Mouse (Mus musculus) testis, adult 2 months (tissue): ENCODE data around the gene Mical3. TPM values are rescaled to one million over a fixed set of nuclear protein-coding genes. Genes with fewer than 3 reads are reported as not detected.

ENCODE experiments used
- H3K27ac ChIP-seq: fragments of 200-500 bp; 2 replicates; pipeline ENCODE4 v1.5.1; 2012; ENCODE audit warnings: low read depth, low read length; ENCODE audit not compliant: control insufficient read depth, insufficient read depth
- H3K27me3 ChIP-seq: fragments of 200-500 bp; 2 replicates; pipeline ENCODE4 v1.6.1; 2012; ENCODE audit warnings: mild to moderate bottlenecking, low read length, moderate library complexity; ENCODE audit not compliant: control insufficient read depth, insufficient read depth
- H3K36me3 ChIP-seq: fragments of 200-500 bp; 2 replicates; pipeline ENCODE4 v1.6.1; 2012; ENCODE audit warnings: mild to moderate bottlenecking, low read length; ENCODE audit not compliant: control insufficient read depth, insufficient read depth
- H3K4me1 ChIP-seq: fragments of 200-500 bp; 2 replicates; pipeline ENCODE4 v1.6.1; 2012; ENCODE audit warnings: low read length; ENCODE audit not compliant: control insufficient read depth, insufficient read depth
- H3K4me3 ChIP-seq: fragments of 200-500 bp; 2 replicates; pipeline ENCODE4 v1.5.1; 2012; ENCODE audit warnings: low read depth, mild to moderate bottlenecking, low read length, moderate library complexity, mixed read lengths; ENCODE audit not compliant: control insufficient read depth
- CTCF ChIP-seq: fragments of 200-500 bp; IDR thresholded peaks from 2 replicates; pipeline ENCODE4 v1.5.1; 2012; ENCODE audit warnings: low read depth, mild to moderate bottlenecking, inconsistent platforms, low read length, moderate library complexity; ENCODE audit not compliant: control insufficient read depth, insufficient read depth, insufficient replicate concordance
- POLR2A ChIP-seq: fragments of 200-500 bp; IDR thresholded peaks from 2 replicates; pipeline ENCODE4 v1.6.1; 2012; ENCODE audit warnings: low read depth, mild to moderate bottlenecking, inconsistent platforms, low read length, moderate library complexity; ENCODE audit not compliant: control insufficient read depth
- polyA plus RNA-seq: library from polyadenylated mRNA; depleted of rRNA; stranded (reverse); fragments of >200 nt; gene quantifications from 2 replicates; pipeline ENCODE4 v1.2.3, GENCODE M21; 2012

Mical3 gene
- polyA plus RNA-seq, 1 experiment = 199 TPM

DNA sequence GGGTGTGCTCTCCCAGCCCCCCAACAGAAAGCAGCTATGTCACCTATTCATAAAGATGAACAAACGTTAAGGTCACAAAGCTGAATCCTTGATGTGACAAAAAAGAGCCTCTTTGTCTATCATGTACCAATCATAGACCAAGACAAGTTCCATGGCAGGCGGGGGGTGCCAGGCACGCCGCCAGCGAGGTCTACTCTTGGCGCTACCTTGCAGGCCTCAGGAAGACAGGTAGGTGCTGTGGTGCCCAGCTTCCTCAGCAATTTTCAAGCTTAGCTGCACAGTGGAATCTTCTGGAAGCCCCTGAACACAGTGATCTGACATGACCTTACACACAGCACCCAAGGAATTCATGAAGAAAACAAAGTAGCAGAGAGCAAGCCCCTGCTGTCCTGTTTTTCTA, 224.3 kb downstream of the Mical3 start:
- Histone ChIP-seq H3K4me1 (no peaks in the 10 kb centered on the region), H3K36me3 (no peaks in the 10 kb centered on the region), H3K4me3 (no peak overlapping the region), H3K27ac (no peak overlapping the region), H3K27me3 (no peaks in the 10 kb centered on the region)
- TF ChIP-seq CTCF (no peak), POLR2A (no peak)

GRCm38 (mm10) chr6:120905111-120905510, 225.7 kb downstream of the Mical3 start:
- Histone ChIP-seq H3K27ac (no peak overlapping the region), H3K27me3 (no peaks in the 10 kb centered on the region), H3K4me3 (no peak overlapping the region), H3K36me3 (no peaks in the 10 kb centered on the region), H3K4me1 (no peaks in the 10 kb centered on the region)
- TF ChIP-seq CTCF (no peak), POLR2A (no peak)

GRCm38 (mm10) chr6:120903961-120904360, 226.8 kb downstream of the Mical3 start:
- Histone ChIP-seq H3K27me3 (no peaks in the 10 kb centered on the region), H3K4me3 (no peak overlapping the region), H3K27ac (no peak overlapping the region), H3K4me1 (no peaks in the 10 kb centered on the region), H3K36me3 (no peaks in the 10 kb centered on the region)
- TF ChIP-seq POLR2A (no peak), CTCF (no peak)

GRCm38 (mm10) chr6:120903450-120903912, 227.3 kb downstream of the Mical3 start:
- Histone ChIP-seq H3K4me1 (no peaks in the 10 kb centered on the region), H3K27me3 (no peaks in the 10 kb centered on the region), H3K27ac (no peak overlapping the region), H3K4me3 (no peak overlapping the region), H3K36me3 (no peaks in the 10 kb centered on the region)
- TF ChIP-seq CTCF (peak; percentile 28; the same call in 1 of the 2 replicates), POLR2A (no peak)

DNA sequence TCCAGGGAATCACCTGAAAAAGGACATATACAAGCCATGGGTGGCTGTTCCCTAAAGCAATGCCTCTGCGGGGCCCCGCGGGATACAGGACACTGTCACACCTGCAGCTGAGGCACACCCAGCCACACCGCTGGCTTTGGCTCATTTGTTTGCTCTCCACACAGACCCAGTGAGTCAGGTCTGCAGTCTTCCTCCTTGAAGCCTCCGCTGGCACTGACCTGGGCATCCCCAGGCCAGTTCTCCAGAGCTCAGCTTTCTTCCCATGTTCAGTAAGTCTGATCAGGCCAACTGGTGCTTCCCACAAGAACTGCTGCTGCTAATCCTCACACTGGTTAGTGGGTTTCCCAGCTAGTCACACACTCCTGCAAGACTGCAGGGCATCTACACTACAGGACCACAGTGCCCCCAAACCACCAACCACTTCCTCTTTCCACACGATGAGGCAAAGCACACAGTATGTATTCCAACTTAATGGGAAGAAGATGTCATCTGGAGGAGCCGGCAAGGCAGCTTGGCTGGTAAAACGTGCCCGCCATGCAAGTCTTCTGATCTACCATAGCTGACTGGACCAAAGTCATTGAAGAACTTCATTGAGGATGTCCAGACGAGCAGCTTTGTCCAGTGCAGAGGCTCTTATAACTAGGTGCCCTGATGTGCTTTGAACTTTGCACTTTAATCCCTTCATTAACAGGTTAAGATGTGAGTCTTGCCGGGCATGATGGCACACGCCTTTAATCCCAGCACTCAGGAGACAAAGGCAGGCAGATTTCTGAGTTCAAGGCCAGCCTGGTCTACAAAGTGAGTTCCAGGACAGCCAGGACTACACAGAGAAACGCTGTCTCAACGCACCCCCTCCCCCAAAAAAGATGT, 228.8 kb downstream of the Mical3 start:
- Histone ChIP-seq H3K27me3 (no peaks in the 10 kb centered on the region), H3K4me3 (no peak overlapping the region), H3K4me1 (no peaks in the 10 kb centered on the region), H3K36me3 (no peaks in the 10 kb centered on the region), H3K27ac (no peak overlapping the region)
- TF ChIP-seq CTCF = no peak
- no peak for TF ChIP-seq POLR2A

- Histone ChIP-seq H3K27ac (no peak overlapping the region), H3K4me3 (no peak overlapping the region), H3K36me3 (no peaks in the 10 kb centered on the region), H3K4me1 (no peaks in the 10 kb centered on the region), H3K27me3 (no peaks in the 10 kb centered on the region)
- TF ChIP-seq CTCF = peak; percentile 86; the same call in 1 of the 2 replicates
- no peak for TF ChIP-seq POLR2A
Measured at GRCm38 (mm10) chr6:120898188-120898833, 232.5 kb downstream of the Mical3 start.

DNA sequence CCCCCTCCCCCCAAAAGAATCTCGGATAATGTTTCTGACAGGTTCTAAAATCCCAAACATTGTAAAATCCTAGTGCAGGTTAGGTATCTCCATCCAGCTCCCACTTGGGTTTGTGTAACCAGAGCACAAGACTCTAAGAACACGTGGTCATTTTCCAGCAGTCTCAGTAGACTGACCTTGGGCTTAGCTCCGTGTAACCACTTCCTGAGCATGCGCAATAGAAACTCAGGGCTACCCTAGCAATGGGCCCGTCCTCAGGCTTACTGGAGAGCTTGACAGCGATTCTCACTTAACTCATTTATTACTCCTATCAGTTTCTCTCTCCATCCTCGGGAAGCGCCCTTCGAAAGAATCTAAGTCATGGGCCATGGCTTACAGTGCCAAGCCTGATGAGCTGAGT, 236.3 kb downstream of the Mical3 start:
- no peaks in the 10 kb centered on the region for H3K4me1 ChIP-seq
- H3K4me3 ChIP-seq = no peak overlapping the region
- peaks cover 1% of the 10 kb centered on the region; the same call in 1 of the 2 replicates for H3K36me3 ChIP-seq
- no peak overlapping the region for H3K27ac ChIP-seq
- no peaks in the 10 kb centered on the region for H3K27me3 ChIP-seq
- TF ChIP-seq POLR2A = no peak
- TF ChIP-seq CTCF = no peak
